Mouse (Mus musculus): ENCODE measurements around the gene Akap2.

DNA sequence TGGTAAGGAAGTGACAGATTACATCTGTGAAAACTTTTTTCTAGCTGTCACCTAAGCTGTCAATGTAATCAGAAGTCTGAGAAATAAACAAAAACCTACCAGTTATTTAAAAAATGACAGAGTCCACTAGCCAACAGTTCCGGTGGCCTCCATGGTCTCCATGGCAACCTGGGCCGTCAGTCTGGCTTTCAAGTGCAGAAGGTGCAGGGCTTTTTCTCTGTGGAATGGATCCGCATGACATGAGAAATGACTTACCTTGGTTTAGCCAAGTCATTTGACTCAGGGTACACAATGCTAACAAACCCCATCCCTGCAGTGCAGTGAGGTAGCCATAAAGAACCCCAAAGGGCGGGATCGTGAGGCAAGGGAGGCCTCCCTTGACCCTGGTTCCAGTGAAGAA is 204.7 kb downstream of the Akap2 start:
- TF ChIP-seq POLR2A (IDR thresholded peaks at IDR 0.05; ENCODE audit: insufficient read depth, low read depth, low read length) (no peak), CTCF (IDR thresholded peaks at IDR 0.05; ENCODE audit: insufficient read depth, low read depth, low read length) (no peak)
